Mouse (Mus musculus): ENCODE data around the gene Olfr573-ps1.
A peak's percentile ranks its signal among the peaks of the same experiment; 100 is the strongest.

Gene Olfr573-ps1

DNA sequence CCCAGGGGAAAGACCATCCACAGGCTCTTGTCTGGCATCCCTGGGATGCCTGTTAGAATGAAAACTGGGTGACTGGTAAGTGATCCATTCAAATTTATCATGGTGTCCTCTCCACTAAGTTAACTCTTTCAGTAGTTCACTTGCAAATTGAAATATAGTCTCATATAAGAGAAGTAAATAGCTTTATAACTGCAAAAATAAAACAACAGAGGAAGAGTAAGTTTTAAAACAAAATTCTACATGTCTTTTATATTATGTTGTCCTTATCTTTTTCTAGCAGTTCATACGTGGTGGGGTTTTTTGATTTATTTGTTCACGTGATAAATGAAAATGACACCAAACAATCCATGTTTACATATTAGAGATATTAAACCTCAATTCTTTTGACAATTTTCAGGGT lies at the start of gene Olfr573-ps1:
Gene Olfr573-ps1, minus strand, starts transcription at position 101 of the 400 bp plus-strand sequence.
- no peak for DNase-seq

DNA sequence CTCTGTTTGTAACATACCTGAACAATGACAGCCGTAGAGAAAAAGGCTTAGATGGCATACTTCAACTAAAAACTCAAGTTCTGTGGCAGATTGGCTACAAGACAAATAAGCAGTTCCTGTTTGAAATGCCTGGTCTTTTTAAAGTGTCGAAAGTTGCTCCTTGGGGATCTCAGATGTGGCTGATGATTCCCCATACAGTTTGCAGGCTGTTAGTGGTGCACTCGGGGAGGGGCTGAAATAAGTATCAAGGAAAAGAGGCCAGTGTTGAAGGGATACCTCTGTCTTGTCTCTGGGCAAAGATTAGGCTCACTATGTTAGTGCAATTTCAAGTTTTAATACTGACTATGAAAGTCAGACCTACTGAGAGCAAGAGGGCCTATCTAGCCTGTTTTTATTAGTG lies 46.8 kb upstream of the Olfr573-ps1 start, which contains the start of gene Olfr578:
Gene Olfr578, minus strand, starts transcription at position 101 of the 400 bp plus-strand sequence.
- no peak for DNase-seq

DNA sequence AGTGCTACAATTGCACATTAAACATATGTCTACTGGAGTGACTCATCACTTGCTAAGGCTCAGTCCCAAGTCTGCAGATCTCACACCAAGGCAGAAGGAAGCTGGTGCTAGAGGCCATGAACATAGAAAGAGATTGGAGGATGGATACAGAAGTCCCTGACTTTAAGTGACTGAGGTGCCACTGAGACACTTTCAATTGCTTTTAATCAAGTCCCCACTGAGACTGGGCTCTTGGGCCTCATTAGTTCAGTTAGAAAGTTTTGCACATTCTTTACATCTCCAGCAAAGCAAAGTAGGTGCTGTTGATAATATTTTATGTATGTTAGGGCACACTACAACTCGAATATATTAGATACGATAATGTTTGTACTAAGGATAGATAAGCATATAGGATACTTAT lies 33.5 kb upstream of the Olfr573-ps1 start, which contains the start of gene Olfr577:
Gene Olfr577, minus strand, starts transcription at position 101 of the 400 bp plus-strand sequence.
- DNase-seq: no peak

DNA sequence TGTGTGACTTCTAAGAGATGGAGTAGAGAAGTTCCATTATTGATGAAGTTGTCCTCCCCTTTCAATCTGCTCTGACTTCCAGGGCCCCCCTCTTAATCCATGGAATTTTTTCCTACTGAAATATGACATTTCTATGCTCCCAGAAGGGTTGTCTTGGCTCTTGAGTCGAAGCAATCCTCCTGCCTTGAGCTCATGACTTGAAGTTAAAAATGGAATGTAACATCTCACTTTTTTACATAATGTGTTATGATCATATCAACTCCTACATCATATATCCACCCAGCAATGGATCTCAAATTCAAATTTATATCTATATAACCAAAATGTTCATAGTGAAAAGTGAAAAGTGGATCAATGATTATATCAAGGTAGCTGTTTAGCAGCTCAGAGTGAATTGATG lies 32.0 kb upstream of the Olfr573-ps1 start:
- no peak for DNase-seq

DNA sequence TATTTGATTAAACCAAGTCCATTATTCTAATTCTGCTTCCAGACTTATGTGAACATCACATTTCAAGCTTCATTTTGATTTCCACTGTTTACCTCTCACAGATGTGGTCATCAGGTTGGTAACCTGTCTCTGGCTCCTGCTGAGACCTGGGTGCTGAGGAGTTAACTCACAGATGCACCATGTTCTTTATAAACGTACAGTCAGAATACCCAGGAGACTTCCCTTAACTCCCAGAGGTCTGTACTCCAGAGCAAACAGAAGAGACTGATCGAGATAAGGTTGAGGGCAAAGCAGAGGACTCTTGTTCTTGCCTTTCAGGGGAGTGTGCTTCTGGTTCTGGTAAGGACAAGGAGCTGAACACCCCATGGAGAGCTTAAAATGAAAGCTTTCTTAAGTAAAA lies 20.0 kb upstream of the Olfr573-ps1 start, which contains the start of gene Olfr576:
Gene Olfr576, plus strand, starts transcription at position 301 of the 400 bp plus-strand sequence.
- DNase-seq: no peak

DNA sequence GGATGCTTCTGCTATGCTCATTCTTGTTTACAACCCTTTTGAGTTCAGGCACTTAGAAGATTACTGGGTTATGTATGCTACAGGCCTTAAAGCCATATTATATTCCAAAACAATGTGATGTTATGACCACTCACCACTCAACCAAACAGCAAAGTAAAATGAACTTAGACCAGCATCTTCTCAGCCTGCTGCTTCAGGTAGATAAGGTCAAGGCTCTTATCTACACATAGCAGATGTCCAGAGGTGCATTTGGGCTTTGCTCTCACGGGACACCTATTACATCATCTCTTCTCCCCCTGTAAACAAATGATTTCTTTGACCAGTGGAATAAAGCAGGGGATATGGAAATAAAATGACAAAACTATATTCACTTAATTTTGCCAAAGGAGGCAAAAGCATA lies 16.2 kb upstream of the Olfr573-ps1 start, which contains the start of gene Olfr575:
Gene Olfr575, minus strand, starts transcription at position 183 of the 400 bp plus-strand sequence.
- no peak for DNase-seq

DNA sequence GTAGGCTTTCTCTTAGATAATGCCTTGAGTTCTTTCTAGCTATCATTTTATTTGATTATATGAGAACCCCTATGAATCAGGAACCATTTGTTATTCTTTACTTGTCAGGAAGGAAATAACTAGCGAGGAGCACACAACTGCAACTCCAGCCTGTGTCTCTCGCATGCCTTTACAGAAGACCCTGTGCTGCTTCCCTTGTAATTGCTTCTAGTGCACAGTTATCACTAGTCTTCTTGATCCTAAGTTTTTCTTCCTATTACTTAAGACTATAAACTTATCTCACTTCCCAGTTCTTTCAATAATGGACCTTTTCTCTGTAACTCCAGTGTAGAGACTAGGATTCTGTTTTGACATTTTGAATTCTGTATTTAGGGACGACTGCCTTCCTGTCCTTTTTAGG lies 15.8 kb upstream of the Olfr573-ps1 start:
- no peak for DNase-seq

DNA sequence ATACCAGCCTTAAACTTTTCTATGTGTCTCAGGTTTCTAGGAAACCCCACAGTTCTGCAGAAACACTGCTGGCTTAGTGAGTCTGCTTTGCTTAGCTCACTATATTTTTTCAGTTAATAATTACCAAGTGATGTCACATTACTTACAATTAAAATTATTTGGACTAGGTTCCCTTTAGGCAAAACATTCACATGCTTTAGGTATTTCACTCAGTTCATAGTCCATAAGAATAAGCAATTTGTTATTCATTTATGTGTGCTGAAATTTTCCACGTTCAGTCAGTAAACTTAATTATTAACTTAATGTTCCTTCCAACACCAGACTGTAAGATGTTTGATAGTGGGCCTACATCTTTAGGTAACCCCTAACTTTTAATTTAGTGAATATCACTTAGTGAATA lies 8.4 kb upstream of the Olfr573-ps1 start:
- no peak for DNase-seq

DNA sequence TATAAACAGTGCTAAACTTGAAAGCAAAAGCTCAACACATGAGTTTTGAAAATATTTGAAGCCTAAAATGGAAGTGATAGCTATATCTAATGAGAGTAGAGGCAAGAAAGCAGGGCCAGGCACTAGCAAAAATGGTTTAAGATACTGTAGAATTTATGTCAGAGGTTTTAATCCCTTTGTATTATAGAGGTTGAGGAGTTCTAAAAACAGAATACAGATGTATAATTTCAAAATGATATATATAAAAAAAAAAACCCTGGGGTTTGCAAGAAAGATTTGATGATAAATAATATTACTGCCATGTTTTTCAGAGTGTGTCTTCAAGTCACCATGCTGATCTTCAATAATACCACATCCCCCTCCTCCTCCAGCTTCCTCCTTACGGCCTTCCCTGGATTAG lies 5.8 kb upstream of the Olfr573-ps1 start, which contains the start of gene Olfr574:
Gene Olfr574, plus strand, starts transcription at position 301 of the 400 bp plus-strand sequence.
- DNase-seq: no peak

DNA sequence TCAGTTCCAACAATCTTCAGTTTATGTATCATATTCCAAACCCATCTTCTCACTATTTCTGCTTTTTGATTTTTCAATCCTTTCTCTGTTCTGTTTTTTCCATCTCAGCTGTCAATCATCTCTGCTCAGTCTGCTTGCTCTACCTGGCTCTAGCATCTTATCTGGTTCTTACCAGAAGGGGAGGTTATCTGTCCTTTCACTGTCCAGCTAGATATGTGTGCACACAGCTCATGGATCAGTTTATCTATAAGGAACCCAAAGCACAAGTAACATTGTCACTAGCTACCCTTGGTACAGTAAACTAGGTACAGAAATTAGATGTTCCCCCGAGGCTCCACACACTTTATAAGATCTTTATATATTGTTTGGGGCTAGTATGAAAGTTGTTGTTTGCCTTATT lies 1.0 kb upstream of the Olfr573-ps1 start:
- no peak for DNase-seq

DNA sequence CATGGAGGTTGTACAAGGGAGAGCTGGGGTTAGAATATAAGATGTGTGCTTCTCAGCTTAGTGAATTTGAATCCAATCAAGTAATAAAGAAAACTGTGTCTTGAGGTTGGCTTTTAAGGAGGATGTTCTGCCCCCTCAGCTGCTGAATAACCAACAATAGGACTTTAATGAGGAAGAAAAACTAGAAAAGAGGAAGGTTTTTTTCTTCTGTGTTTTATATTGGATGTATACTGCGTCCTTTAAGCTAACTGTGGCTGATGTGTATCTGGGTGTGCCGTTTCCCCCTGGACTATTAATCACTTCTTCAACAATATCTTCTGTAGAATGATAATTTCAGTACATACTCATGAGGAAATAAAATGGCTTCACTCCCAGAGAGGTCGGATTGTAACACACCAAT lies 15.3 kb downstream of the Olfr573-ps1 start:
- DNase-seq: no peak

DNA sequence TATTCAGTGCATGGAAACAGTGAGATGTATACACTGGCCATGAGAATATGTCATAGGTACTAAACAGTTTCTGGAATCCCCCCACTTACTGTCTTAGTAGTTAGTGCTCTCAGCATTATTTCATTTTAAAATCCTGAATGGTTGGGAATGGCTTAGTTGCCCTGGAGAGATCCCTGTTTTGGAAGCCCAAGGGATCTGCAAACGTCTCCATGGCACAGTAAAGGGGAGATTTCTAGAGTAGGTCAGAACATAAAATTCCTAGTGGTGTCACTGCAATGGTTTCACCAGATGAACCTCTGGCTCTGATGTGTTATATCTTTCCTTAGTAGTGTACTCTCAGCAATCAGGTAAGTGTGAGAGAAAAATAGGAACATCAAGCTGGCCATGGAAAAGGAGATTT lies 18.3 kb downstream of the Olfr573-ps1 start, which contains the start of gene Olfr572:
Gene Olfr572, plus strand, starts transcription at position 301 of the 400 bp plus-strand sequence.
- no peak for DNase-seq

DNA sequence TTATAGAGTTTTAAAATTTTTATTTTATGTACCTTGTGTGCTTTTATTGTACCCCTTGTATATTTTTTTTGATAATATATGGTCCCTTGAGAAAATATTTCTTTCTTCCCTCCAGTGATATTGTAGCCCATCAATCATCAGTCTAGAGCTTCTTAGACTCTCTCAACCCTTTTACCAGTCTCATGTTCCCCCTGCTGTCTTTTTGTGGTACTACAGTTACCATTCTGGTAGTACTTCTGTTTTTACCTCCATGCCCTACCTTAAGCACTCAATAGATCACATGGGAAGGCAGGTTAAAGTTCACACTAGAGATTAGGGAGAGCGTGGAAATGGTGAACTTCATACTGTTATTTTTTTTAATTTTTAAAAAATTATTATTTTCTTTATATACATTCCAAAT lies 22.7 kb downstream of the Olfr573-ps1 start:
- peak; percentile 29 for DNase-seq

DNA sequence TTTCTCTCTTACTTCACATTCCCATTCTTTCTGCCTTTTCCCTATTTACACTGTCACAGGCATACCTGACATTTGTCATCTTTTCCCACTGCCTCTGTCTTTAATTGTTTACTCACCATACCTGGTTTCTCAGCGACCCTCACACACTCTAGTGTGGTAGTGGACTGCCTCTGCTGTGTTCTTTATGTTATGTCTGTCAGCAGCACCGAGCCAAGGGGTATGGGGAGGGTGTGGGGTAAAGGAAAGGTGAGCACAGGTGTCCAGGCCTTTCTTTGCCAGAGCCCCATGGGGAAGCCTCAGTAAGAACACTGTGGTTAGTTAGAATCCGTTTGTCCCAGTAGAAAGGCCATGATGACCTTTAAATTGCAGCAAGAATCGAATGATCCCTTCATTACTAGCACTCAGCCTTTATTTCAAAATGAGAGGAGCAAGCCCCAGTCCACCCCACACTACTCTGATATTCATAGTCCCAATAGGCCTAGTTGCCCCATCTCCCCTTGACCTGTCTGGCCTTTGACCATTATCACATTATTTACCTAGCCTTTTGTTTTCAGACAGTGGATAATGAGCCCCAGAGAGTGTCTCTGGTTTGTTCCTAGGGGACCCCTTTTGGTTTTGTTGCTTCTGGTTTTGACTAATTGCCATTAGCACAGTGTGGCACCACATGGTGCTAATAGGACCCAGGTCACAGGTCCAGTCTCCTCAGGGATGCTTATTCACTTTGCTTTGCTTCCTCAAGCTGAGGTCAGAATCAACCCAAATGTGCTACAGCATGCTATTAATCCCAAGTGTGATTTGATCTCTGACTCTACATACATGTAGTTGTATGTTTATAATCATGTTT lies 25.1 kb downstream of the Olfr573-ps1 start, which contains the start of gene Olfr571:
Gene Olfr571, minus strand, starts transcription at position 505 of the 844 bp plus-strand sequence.
- DNase-seq: no peak

DNA sequence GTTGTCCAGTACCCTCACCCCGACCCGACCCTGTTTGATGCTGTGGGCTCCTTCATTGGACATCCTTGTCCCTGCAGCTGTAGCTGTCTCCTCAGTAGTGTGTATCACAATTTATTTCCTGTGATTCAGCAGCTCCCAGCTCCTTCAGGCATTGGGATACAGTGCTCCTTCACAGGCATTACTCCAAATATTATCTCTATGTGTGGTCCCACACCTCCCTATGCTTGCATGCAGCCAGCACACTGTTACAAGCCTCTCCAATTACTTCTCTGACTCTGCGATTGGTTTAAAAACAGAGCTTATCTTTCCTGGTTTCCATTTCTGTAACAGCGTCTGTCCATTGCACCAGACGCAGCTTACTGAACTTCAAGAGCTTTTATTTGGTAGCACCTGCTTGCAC lies 26.0 kb downstream of the Olfr573-ps1 start:
- no peak for DNase-seq

DNA sequence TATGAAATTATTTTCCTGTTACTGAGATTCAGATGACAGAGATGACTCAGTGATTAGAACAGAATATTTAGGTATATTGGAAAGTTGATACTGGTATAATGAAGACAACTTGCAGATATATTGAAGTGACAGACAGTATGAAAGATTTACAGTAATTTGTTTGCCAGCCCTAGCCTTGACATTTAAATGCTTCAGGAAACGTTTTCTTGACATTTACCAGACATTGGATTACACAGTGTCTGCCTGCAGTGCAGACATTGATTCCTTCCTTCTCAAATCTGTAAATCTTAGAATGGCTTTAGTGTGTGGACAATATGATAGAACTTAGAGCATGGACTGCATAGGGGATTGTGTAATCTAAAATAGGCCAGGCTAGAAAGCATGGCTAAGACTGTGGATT lies 27.1 kb downstream of the Olfr573-ps1 start:
- DNase-seq: no peak

Data from lung, postnatal 36 days (tissue).